Mouse (Mus musculus): ENCODE data around the gene Scaper. TPM values are rescaled to one million over a fixed set of nuclear protein-coding genes. Genes with fewer than 3 reads are reported as not detected.

Gene Scaper
- polyA plus RNA-seq, 1 experiment from 2014 or later = 13.2 TPM

- H3K36me3 ChIP-seq (replicated peaks; ENCODE audit: control insufficient read depth, insufficient read depth, low read depth, low read length) = no peaks in the 10 kb centered on the region
- no peak overlapping the region for H3K27ac ChIP-seq (replicated peaks; ENCODE audit: low read depth, low read length)
- H3K4me2 ChIP-seq (ENCODE audit: low read depth, low read length) = no peak overlapping the region
- no peaks in the 10 kb centered on the region for H3K27me3 ChIP-seq (ENCODE audit: control insufficient read depth, insufficient read depth, low read length)
- H3K4me3 ChIP-seq (ENCODE audit: low read depth, low read length) = no peak overlapping the region
- no peaks in the 10 kb centered on the region for H3K4me1 ChIP-seq (ENCODE audit: control insufficient read depth, insufficient read depth, low read length)
- no peak overlapping the region for H3K9ac ChIP-seq (replicated peaks; ENCODE audit: low read length)
- DNase-seq (ENCODE audit: low spot score) (no peak), ATAC-seq (replicated peaks; ENCODE audit: insufficient number of reproducible peaks, low FRiP score, low TSS enrichment, low read depth) (no peak)
- H3K9me3 ChIP-seq (replicated peaks; ENCODE audit: control insufficient read depth, low read length) = no peaks in the 10 kb centered on the region
These were observed 339.3 kb downstream of the Scaper start for GRCm38 (mm10) chr9:55598594-55598993.

- Histone ChIP-seq H3K9ac (replicated peaks; ENCODE audit: low read length) (no peak overlapping the region), H3K4me1 (ENCODE audit: control insufficient read depth, insufficient read depth, low read length) (no peaks in the 10 kb centered on the region), H3K4me3 (ENCODE audit: low read depth, low read length) (no peak overlapping the region), H3K27me3 (ENCODE audit: control insufficient read depth, insufficient read depth, low read length) (no peaks in the 10 kb centered on the region), H3K9me3 (replicated peaks; ENCODE audit: control insufficient read depth, low read length) (no peaks in the 10 kb centered on the region), H3K36me3 (replicated peaks; ENCODE audit: control insufficient read depth, insufficient read depth, low read depth, low read length) (no peaks in the 10 kb centered on the region), H3K4me2 (ENCODE audit: low read depth, low read length) (no peak overlapping the region), H3K27ac (replicated peaks; ENCODE audit: low read depth, low read length) (no peak overlapping the region)
- WGBS = 94% methylated on average over 6 of the region's 6 CpGs
- DNase-seq (ENCODE audit: low spot score) (no peak), ATAC-seq (replicated peaks; ENCODE audit: insufficient number of reproducible peaks, low FRiP score, low TSS enrichment, low read depth) (no peak)
These were observed 351.8 kb downstream of the Scaper start for GRCm38 (mm10) chr9:55586141-55586540.

GRCm38 (mm10) chr9:55581414-55581813 lies 356.5 kb downstream of the Scaper start:
- Histone ChIP-seq H3K27me3 (ENCODE audit: control insufficient read depth, insufficient read depth, low read length) (no peaks in the 10 kb centered on the region), H3K9ac (replicated peaks; ENCODE audit: low read length) (no peak overlapping the region), H3K27ac (replicated peaks; ENCODE audit: low read depth, low read length) (no peak overlapping the region), H3K4me2 (ENCODE audit: low read depth, low read length) (no peak overlapping the region), H3K36me3 (replicated peaks; ENCODE audit: control insufficient read depth, insufficient read depth, low read depth, low read length) (no peaks in the 10 kb centered on the region), H3K4me3 (ENCODE audit: low read depth, low read length) (no peak overlapping the region), H3K9me3 (replicated peaks; ENCODE audit: control insufficient read depth, low read length) (no peaks in the 10 kb centered on the region), H3K4me1 (ENCODE audit: control insufficient read depth, insufficient read depth, low read length) (no peaks in the 10 kb centered on the region)
- DNase-seq (ENCODE audit: low spot score) (no peak), ATAC-seq (replicated peaks; ENCODE audit: insufficient number of reproducible peaks, low FRiP score, low TSS enrichment, low read depth) (no peak)
- 42% methylated on average over 3 of the region's 3 CpGs for WGBS

- 70% methylated on average over 1 of the region's 1 CpGs for WGBS
- Histone ChIP-seq H3K27ac (replicated peaks; ENCODE audit: low read depth, low read length) (no peak overlapping the region), H3K4me3 (ENCODE audit: low read depth, low read length) (no peak overlapping the region), H3K9ac (replicated peaks; ENCODE audit: low read length) (no peak overlapping the region), H3K9me3 (replicated peaks; ENCODE audit: control insufficient read depth, low read length) (no peaks in the 10 kb centered on the region), H3K4me2 (ENCODE audit: low read depth, low read length) (no peak overlapping the region), H3K36me3 (replicated peaks; ENCODE audit: control insufficient read depth, insufficient read depth, low read depth, low read length) (no peaks in the 10 kb centered on the region), H3K27me3 (ENCODE audit: control insufficient read depth, insufficient read depth, low read length) (no peaks in the 10 kb centered on the region), H3K4me1 (ENCODE audit: control insufficient read depth, insufficient read depth, low read length) (no peaks in the 10 kb centered on the region)
- DNase-seq (ENCODE audit: low spot score) (no peak), ATAC-seq (replicated peaks; ENCODE audit: insufficient number of reproducible peaks, low FRiP score, low TSS enrichment, low read depth) (no peak)
These were observed 361.3 kb downstream of the Scaper start for GRCm38 (mm10) chr9:55576571-55576970.

GRCm38 (mm10) chr9:55571071-55571470 lies 366.8 kb downstream of the Scaper start:
- Histone ChIP-seq H3K27ac (replicated peaks; ENCODE audit: low read depth, low read length) (no peak overlapping the region), H3K9ac (replicated peaks; ENCODE audit: low read length) (no peak overlapping the region), H3K27me3 (ENCODE audit: control insufficient read depth, insufficient read depth, low read length) (no peaks in the 10 kb centered on the region), H3K4me3 (ENCODE audit: low read depth, low read length) (no peak overlapping the region), H3K4me2 (ENCODE audit: low read depth, low read length) (no peak overlapping the region), H3K9me3 (replicated peaks; ENCODE audit: control insufficient read depth, low read length) (no peaks in the 10 kb centered on the region), H3K4me1 (ENCODE audit: control insufficient read depth, insufficient read depth, low read length) (no peaks in the 10 kb centered on the region), H3K36me3 (replicated peaks; ENCODE audit: control insufficient read depth, insufficient read depth, low read depth, low read length) (no peaks in the 10 kb centered on the region)
- 90% methylated on average over 1 of the region's 1 CpGs for WGBS
- no peak for DNase-seq (ENCODE audit: low spot score)
- no peak for ATAC-seq (replicated peaks; ENCODE audit: insufficient number of reproducible peaks, low FRiP score, low TSS enrichment, low read depth)

GRCm38 (mm10) chr9:55568466-55569159 lies 369.3 kb downstream of the Scaper start:
- WGBS = 71% methylated on average over 5 of the region's 5 CpGs
- ATAC-seq (replicated peaks; ENCODE audit: insufficient number of reproducible peaks, low FRiP score, low TSS enrichment, low read depth) = no peak
- Histone ChIP-seq H3K9me3 (replicated peaks; ENCODE audit: control insufficient read depth, low read length) (no peaks in the 10 kb centered on the region), H3K9ac (replicated peaks; ENCODE audit: low read length) (no peak overlapping the region), H3K36me3 (replicated peaks; ENCODE audit: control insufficient read depth, insufficient read depth, low read depth, low read length) (no peaks in the 10 kb centered on the region), H3K27me3 (ENCODE audit: control insufficient read depth, insufficient read depth, low read length) (no peaks in the 10 kb centered on the region), H3K4me2 (ENCODE audit: low read depth, low read length) (no peak overlapping the region), H3K4me1 (ENCODE audit: control insufficient read depth, insufficient read depth, low read length) (no peaks in the 10 kb centered on the region), H3K4me3 (ENCODE audit: low read depth, low read length) (no peak overlapping the region), H3K27ac (replicated peaks; ENCODE audit: low read depth, low read length) (no peak overlapping the region)
- no peak for DNase-seq (ENCODE audit: low spot score)

GRCm38 (mm10) chr9:55560960-55561359 lies 377.0 kb downstream of the Scaper start:
- Histone ChIP-seq H3K27ac (replicated peaks; ENCODE audit: low read depth, low read length) (no peak overlapping the region), H3K27me3 (ENCODE audit: control insufficient read depth, insufficient read depth, low read length) (no peaks in the 10 kb centered on the region), H3K9me3 (replicated peaks; ENCODE audit: control insufficient read depth, low read length) (no peaks in the 10 kb centered on the region), H3K4me3 (ENCODE audit: low read depth, low read length) (no peak overlapping the region), H3K4me2 (ENCODE audit: low read depth, low read length) (no peak overlapping the region), H3K9ac (replicated peaks; ENCODE audit: low read length) (no peak overlapping the region), H3K36me3 (replicated peaks; ENCODE audit: control insufficient read depth, insufficient read depth, low read depth, low read length) (no peaks in the 10 kb centered on the region), H3K4me1 (ENCODE audit: control insufficient read depth, insufficient read depth, low read length) (no peaks in the 10 kb centered on the region)
- no peak for ATAC-seq (replicated peaks; ENCODE audit: insufficient number of reproducible peaks, low FRiP score, low TSS enrichment, low read depth)
- DNase-seq (ENCODE audit: low spot score) = no peak
- WGBS = 69% methylated on average over 1 of the region's 1 CpGs

GRCm38 (mm10) chr9:55554986-55555385 lies 382.9 kb downstream of the Scaper start:
- Histone ChIP-seq H3K36me3 (replicated peaks; ENCODE audit: control insufficient read depth, insufficient read depth, low read depth, low read length) (no peaks in the 10 kb centered on the region), H3K9ac (replicated peaks; ENCODE audit: low read length) (no peak overlapping the region), H3K27me3 (ENCODE audit: control insufficient read depth, insufficient read depth, low read length) (no peaks in the 10 kb centered on the region; the same call in 1 of the 2 replicates), H3K4me3 (ENCODE audit: low read depth, low read length) (no peak overlapping the region), H3K27ac (replicated peaks; ENCODE audit: low read depth, low read length) (no peak overlapping the region), H3K9me3 (replicated peaks; ENCODE audit: control insufficient read depth, low read length) (no peaks in the 10 kb centered on the region), H3K4me1 (ENCODE audit: control insufficient read depth, insufficient read depth, low read length) (no peaks in the 10 kb centered on the region), H3K4me2 (ENCODE audit: low read depth, low read length) (no peak overlapping the region)
- DNase-seq (ENCODE audit: low spot score) (no peak), ATAC-seq (replicated peaks; ENCODE audit: insufficient number of reproducible peaks, low FRiP score, low TSS enrichment, low read depth) (no peak)
- 70% methylated on average over 1 of the region's 1 CpGs for WGBS

All from embryonic facial prominence, embryonic 11.5 days (tissue).